Mouse (Mus musculus) lung, postnatal 14 days (tissue): ENCODE measurements around the gene Slc39a8.
A peak's percentile ranks its signal among the peaks of the same experiment; 100 is the strongest.

ENCODE experiments used
- DNase-seq: peaks from one replicate; pipeline ENCODE4 v3.0.0; 2021

Gene Slc39a8

DNA sequence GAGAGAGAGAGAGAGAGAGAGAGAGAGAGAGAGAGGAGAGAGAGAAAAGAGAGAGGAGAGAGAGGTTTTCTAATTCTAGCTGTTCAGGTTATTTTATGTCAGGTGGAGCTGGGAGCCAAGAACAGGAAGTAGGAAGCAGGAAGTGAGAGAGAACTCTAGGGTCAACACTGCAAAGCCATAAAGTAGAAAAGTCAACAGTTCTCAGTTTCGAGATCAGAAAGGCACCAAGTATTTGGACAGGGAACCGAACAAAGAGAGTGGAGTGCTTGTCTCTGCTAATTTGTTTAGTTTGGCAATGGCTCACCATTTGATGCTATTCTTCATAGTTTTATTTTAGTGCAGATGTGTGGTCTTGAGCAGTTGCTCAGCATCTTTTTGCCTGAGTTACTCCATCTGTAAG lies 26.5 kb downstream of the Slc39a8 start:
- peak; percentile 5 for DNase-seq

DNA sequence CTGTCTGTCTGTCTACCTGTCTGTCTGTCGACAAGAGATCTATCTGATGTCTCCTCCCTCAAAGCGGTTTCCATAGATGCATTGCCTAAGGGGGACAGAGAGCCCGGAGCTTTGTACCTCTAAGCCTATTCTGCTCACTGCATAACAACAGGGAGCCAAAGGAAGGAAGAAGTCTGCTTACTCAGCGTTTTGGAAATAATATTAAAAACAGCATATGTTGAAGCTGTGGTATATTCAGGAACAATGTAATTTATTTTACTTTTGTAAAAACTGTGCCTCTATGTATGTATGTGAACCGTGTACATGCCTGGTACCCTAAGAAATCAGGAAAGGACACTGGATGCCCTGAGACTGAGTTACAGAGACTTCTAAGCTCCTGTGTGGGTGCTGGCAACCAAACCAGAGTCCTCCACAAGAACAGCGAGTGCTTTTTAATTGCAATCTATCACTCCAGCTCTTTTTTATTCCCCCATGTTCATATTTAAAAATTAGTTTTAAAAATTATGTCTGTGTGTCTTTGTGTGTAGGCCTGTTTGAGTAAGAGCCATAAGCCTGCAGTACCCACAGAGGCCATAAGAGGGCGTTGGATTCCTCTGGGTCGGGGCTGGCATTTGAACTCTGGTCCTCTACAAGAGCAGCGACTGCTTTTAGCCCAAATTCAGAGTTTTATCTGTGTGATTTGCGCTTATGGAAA lies 28.7 kb downstream of the Slc39a8 start:
- DNase-seq: no peak

DNA sequence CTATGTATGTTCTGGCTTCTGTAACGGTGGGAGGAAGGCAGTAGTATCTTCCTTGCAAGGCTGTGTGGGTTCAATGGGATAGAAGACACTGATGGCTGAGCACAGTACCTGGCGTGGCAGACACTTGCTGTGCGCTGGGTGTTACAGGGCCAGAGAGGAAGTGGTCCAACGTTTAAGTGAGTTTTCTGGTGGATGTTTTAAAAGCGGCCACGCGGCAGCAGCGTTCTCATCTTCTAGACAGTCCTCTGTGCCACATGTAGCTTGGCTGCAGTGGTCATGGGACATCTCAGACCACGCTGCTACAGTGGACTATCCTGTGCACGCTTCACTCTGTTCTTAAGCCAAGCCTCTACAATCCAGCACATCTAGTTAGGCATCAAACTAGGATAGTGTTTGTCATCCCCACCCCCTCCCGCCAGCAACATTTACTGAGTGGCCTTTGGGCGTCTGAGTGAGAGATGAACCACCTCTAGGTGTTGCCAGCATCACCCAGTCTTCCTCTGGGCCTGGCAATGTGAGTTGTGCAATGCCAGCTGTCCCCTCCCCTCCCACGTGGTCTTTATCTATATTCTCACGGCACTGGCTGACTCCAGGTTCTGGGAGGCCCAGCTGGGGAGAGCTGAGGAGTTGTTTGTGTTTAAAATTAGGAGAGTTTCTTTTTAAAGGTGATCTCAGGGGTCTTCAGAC lies 29.4 kb downstream of the Slc39a8 start:
- no peak for DNase-seq

DNA sequence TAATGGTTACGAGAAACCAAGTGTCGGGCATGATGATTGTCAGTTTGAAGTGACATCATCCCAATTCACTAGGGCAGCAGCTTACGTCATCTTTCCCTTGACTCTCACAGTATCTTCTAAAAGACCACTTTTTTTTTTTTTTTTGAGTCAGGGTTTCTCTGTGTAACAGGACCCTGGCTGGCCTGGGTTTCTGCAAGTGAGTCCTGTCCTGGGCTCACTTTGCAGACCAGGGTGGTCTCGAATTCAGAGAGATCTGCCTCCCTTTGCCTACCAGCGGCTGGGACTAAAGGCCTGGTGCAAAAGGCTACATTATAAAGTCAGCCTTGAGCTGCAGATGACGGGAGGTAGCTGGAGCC lies 29.9 kb downstream of the Slc39a8 start:
- DNase-seq: no peak

DNA sequence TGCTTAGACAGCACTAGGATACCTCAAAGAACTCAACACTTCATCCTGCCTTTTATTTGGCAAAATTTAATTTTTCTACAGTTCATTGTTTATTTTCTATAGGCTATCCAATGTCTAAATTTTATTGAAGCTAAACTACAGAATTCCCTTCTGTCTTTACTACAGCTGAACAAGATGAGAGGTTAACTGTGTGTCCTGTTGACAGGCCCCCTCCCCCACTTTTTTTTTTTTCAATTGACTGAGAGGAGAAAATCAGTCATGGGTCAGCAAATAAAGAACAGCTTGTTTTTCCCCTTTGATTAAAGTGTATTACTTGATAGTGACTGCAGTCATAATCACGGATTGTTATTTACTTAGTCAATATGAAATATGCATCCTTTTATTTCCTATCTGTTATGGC lies 31.2 kb downstream of the Slc39a8 start:
- DNase-seq: no peak

DNA sequence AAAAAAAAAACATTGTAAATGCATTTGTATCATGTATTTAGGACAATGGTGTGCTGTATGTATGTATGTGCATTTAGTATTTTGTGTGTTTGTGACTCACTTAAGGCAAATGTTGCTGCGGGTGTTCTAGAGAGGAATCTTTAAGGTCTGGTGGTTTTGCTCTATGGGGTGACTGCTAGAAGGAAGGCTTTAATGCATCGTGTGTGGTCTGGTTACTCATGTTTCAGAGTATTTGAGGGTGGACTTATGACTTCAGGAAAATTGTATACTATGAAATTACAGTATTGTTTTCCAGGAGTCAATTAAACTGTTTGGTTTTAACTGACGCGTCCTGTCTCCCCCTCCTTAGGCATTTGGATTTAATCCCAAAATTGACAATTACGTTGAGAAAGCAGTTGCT lies 32.1 kb downstream of the Slc39a8 start:
- DNase-seq: no peak

DNA sequence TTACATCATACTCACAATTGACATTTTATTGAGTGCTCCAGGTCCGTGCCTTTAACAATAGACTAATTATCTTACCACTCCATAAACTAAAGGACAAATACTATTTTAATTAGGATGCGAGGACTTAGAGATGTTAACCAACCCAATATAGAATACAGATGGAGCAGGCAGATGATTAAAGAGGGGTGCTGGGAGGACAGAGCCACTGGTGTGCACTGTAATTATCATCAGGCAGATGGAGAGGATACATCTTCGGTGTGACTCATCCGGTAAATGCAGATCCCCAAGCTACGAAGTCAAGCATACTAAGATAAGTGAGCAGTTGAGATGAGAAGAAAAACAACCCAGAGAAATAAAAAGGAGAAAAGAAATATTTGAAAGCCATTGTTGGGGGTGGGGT lies 34.4 kb downstream of the Slc39a8 start:
- no peak for DNase-seq

DNA sequence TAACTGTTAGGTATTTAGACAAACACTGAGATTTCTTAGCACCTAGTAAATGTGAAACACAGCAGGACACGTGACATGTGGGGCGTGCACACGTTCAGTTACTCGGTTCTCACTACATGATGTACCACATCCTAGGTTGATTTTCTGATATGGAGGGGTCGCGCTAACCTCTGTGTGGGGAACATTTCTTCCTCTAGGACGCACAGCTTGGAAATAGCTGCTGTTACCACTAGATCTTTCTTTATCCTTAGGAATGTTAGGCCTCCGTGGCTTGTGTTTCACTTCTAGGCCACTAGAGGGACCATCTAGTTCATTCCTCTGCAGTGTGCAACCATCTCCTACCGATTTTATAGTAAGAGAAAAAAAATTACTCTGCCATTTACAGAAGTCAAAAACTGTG lies 37.7 kb downstream of the Slc39a8 start:
- peak; percentile 24 for DNase-seq

DNA sequence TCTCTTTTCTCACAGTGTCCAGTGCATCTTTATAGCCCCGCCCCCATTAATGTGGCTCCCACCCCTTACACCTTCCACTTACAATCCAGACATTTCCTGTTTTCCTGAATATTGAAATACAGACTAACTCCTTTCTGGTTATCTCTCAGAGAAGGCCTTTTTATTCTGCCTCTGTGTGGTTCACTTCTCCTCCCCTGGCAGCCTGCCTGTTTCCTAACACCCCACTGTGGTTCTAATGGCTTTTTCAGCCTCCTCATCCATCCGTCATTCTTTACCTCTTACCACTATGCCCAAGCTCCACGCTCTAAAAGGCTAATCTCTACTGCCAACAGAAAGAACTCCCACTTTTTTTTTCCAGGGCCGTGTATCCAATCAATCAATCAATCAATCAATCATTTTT lies 44.0 kb downstream of the Slc39a8 start:
- no peak for DNase-seq

DNA sequence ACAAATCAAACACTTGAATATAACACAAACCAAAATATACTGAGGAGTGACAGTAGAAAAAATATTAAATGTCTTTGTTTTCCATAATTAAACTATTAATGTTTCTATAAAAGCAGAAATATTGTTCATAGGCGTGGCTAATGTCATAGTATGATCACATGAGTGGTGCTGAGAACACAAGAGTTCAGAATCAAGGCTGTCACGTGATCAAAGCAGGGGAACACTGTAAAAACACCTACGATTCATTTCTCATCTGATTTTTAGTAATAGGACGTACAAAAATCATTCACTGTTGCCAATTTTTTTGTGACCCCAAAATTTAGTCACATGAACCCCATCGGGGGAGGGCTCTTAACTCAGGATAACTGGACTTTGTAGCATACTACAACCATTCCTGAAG lies 47.2 kb downstream of the Slc39a8 start:
- DNase-seq: no peak

DNA sequence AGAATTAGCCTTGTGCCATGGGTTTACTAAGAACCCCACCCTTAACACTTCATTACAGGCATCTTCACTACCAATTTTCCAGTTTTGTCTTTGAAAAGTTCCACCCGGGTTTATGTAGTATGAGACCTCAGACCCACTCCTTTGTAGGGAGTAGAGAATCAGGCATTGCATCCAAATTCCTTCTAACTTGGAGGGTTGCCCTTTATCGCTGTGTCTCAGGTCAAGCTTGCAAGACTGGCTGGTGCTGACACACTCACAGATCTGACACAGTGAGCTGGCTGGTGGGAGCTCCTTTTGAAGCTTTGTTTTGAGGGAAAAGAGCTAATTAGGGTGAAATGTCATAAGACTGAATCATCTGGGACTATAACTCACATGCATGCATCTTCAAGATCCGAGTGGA lies 48.5 kb downstream of the Slc39a8 start:
- no peak for DNase-seq

DNA sequence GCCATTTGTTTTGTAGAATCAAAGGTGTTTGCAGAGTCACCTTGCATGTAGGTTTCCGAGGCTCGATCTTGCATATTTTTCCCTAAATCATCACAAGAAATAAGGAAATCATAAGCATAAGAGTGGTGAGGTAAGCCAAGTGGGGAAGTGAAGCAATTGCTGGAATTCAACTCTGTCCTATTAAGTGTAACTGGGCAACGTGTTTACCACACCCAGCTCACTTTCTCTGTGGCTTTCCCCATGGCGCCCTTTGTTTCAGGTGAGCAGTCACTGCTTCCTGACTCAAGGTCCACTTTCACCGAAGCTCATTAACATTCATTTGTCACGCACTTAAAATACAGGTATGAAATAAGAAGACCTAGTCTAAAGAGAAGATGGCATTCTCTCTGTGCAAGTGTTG lies 53.0 kb downstream of the Slc39a8 start:
- DNase-seq: peak; percentile 10

DNA sequence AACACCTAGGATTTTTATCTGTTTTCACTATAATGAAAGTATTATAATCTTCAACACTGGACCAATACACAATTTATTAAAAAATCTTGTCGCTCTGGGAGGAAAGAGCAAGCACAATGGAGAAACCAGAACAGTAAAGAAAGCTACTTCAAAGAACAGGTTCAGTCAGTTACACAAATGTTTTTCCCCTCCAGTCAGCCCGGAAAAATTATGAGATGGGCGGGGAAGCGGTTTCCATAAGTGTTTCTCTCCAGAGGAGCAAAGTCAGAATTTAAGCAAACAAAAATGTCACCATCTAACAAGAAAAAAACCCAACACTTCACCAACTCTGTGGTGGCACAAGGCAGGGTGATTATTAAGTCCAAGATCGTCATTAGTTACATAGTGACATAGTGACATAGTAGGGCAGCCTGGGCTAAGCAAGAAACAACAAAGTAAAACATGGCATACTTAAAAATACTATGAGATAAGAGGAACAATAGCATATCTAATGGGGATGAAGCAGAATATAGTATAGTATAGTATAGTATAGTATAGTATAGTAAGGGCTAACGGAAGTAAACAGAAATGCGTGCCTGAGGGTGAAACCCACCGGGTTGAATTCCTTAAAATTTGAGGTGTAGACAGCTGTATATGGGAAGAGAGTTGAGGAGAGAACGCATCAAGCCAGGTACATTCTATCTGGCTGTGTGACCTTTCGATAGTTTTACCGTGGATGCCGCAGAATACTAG lies 61.0 kb downstream of the Slc39a8 start:
- DNase-seq: no peak

DNA sequence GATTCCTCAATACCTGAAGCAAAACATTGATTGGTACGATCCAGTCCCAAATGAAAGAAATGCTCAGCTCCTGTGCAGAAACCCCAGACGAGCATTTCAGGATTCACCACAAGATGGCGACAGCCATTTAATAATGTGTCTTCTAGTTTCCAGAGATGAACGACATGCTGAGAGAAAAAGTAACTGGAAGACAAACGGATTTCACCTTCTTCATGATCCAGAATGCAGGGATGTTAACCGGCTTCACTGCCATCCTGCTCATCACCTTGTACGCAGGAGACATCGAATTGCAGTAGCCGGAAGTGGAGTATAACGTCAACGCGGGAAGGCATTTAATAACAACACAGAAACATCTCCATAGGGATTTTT lies 61.6 kb downstream of the Slc39a8 start:
- DNase-seq: peak; percentile 72

DNA sequence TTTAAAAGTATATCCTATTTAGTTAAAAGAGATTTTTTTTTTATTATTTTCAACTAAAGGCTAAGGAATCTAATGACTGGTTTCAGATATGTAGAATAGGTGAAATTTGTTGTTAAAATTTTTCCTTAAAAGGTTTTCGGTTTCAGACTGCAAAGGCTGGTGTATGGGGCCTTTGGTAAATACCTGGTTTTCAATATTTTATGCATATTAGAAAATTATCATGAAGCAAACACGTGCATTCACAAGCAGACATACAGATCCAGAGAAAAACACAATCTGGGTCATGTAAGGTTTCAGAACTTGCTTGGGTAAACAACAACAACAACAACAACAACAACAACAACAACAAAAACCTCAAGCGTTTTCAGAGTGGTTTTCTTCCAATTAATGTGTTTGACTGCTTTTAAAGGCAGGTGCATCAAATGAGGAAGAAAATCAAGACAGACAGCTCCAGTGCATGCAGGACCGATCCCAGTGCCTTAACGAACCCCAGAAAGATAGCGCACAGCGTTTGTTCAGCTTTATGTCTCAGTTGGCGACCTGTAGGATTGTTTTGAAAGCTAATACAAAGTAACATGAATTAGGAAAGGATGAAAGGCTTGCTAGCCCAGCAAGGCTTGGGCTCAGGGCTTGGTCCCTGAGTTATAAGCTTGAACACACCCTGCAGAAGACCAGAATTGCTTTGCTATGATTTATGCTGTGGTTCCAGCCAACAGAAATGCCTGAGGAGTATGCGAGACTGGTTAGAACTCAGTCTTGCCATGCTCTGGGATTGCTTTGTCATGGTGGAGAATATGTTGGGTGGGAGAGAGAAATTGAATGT lies 62.2 kb downstream of the Slc39a8 start:
- no peak for DNase-seq

DNA sequence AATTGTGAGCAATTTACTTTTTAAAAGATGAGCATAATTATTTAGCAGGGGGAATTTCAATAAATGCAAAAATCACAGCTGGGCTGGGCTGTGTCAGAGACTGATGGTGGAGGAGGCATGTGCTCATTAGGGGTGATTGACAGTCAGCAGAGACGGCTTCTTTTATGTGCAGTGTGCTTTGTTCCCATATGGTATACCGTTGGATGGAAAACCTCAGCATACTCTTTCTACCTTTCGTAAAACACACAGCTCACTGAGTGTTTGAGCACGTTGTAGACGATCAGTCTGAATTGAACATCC lies 62.7 kb downstream of the Slc39a8 start:
- no peak for DNase-seq

DNA sequence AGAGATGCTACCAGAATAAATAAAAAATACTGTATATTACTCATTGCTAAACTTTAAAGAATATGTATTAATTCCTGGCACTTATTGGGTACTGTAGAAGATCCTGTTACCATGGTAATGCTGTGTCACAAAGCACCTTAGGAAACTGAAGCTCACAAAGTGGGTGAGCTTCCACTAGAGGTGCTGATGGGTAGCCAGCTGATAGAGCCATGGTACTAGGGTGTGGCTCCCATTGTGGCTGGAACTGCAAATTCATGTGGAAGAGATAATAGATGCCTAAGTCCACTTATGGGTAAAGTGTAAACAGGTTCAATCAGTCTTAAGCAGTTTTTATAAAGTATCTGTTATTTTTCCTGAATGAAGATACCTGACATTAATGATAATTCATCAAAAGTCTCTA lies 64.3 kb downstream of the Slc39a8 start:
- no peak for DNase-seq

DNA sequence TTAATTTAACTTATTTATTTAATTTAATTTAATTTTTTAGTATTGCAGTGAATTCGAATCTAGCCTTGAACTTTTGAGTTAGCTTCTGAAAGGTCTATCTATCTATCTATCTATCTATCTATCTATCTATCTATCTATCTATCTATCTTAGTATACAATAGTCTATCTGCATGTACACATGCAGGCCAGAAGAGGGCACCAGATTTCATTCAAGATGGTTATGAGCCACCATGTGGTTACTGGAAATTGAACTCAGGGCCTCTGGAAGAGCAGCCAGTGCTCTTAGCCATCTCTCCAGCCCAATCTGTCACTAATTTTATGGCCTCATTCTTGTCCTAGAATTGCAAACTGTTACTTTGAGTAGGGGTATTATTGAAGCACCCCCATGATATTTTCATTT lies 78.3 kb downstream of the Slc39a8 start:
- DNase-seq: no peak

DNA sequence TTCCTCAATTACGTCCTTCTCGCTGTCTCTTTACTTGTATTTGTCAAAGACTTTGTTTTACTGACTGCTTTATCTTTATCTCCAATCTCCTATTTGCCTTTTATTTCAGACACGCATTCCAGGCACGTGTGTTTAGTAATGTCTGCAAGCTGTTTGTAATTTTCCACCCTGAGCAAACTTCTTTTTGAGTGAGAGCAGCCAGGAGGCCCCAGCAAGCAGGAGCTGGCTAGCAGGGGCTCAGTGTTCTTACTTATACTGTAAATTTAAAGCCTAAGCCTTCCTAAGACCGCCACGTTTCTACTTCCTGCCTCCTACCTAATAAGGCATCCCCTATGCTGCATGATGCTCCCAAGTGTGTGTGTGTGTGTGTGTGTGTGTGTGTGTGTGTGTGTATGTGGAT lies 79.8 kb downstream of the Slc39a8 start:
- no peak for DNase-seq

DNA sequence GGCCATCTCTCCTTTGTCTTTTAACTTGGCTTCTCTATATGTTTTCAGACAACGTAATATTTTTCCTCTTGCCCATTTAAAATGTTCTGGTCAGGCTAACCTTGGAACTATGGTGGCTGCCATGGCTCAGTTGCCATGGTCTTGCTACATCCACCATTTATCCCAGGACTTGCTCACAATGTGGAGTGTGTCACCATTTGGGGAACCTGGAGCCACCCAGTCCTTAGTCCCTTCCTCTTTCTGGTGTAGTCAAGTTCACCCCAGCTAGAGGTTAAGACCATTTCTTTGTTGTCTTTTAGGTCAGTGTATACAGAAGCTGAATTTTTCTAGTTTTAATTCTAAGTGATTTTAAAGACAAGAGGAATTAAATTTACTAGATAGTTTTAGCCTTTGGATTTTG lies 80.7 kb downstream of the Slc39a8 start:
- DNase-seq: no peak

DNA sequence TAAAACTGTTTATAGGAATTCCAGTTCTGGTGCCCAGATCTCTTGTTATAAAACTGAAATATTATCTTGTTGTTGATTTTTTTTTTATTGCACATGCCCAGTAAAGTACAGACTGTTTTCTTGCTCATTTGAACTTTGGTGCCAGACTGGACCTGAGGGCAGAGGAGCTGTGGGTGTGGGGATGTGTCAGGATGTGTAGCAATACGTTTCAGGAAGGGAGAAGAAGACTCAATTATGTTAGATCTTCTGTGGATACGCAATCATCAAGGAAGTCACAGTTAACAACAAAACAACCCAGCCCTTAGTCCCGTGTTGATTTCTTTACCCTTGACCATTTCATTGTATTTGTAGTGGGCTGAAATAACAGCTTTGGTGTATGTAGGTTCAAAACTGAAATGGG lies 81.9 kb downstream of the Slc39a8 start:
- DNase-seq: no peak

DNA sequence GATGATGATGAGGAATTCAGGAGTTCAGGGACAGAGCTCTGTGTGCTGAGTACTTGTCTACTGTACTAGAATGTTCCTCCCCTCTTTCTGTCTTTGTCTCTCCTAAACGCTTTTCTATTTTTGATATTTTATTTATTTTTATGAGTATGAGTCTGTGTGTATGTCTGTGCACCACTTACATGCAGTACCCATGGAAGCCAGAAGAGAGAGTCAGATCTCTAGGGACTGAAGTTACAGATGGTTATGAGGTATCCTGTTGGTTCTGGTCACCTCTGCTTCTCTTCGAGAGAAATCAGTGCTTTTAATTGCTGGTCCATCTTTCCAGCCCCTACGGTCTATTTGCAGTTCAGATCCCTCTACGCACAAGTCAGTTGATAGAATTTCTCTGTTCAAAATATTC lies 90.9 kb downstream of the Slc39a8 start:
- no peak for DNase-seq

DNA sequence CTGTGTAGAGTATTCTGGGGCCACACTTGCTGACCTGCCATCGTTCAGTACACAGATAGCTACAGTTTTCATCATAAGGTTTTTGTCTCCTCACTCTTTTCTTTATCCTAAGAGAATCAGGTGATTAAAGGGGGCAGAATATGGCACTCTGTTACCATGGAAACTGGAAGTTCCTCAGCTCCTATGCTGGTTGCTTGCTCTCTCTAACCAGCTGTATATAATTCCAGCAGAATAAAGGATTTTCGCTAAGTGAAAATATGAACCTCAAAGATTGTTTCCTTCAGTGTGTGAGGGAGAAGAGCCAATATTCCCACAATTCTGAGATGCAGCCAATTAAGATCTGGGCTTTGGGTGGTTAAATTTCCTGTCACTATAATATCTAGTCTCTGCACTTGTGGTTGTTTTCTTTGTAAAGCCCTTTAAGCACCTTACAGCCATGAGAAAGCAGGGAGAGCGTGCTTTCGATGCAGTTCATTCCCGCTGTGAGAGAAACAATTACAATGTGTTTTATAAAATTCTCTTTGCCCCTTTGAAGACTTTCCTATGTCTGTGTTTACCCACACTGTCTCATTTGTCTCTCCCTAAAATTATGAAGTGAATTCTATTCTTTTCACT lies 93.6 kb downstream of the Slc39a8 start:
- DNase-seq: no peak
